Mouse (Mus musculus): ENCODE measurements around the gene Sez6l.

DNA sequence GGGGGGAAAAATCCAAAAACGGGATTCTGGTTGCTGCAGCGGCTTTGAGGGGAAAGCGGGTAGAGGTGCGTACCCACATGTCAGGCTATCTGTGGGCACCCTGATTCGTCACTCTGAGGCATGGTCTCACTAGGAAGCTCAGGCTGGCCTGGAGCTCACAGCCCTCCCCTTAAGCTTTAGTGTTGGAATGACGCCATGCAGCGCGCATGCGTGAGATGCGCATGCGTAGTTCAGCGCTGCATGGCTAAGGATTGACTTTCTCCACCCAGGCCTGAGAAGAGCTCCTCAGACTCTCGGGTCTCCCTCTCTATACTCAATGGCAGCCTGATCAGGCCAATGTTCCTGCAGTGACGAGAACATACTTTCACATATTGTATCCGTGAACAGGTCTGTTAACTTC lies 24.2 kb downstream of the Sez6l start:
- TF ChIP-seq EP300 (IDR thresholded peaks at IDR 0.05; ENCODE audit: low read length) (no peak), MAFK (IDR thresholded peaks at IDR 0.05; ENCODE audit: insufficient replicate concordance, low read length) (no peak), POLR2A (IDR thresholded peaks at IDR 0.05; ENCODE audit: low read depth, low read length) (no peak), CTCF (conservative IDR thresholded peaks at IDR 0.05 in 1 of 2, IDR thresholded peaks at IDR 0.05 in 1 of 2; ENCODE audit: low read depth in 2 of 2, low read length in 2 of 2) (no peak), SMC3 (IDR thresholded peaks at IDR 0.05; ENCODE audit: low read depth, low read length) (no peak), ZC3H11A (IDR thresholded peaks at IDR 0.05; ENCODE audit: low read depth, low read length) (no peak), UBTF (IDR thresholded peaks at IDR 0.05; ENCODE audit: low read depth, low read length) (no peak), CHD2 (IDR thresholded peaks at IDR 0.05; ENCODE audit: low read length) (no peak), BHLHE40 (IDR thresholded peaks at IDR 0.05; ENCODE audit: low read depth, low read length) (no peak), RCOR1 (conservative IDR thresholded peaks at IDR 0.05; ENCODE audit: low read depth, low read length) (no peak)
